Mouse (Mus musculus) erythroblast, embryonic 14.5 days (primary cell): ENCODE measurements around the gene Trdn.

Source experiments
- GATA1 ChIP-seq: IDR thresholded peaks from 2 replicates; pipeline ENCODE4 v1.6.1; 2012; ENCODE audit warnings: low read length, inconsistent platforms, mixed read lengths
- TAL1 ChIP-seq: IDR thresholded peaks from 3 replicates; pipeline ENCODE4 v1.6.1; 2012; ENCODE audit warnings: low read length, inconsistent platforms, mixed read lengths

DNA sequence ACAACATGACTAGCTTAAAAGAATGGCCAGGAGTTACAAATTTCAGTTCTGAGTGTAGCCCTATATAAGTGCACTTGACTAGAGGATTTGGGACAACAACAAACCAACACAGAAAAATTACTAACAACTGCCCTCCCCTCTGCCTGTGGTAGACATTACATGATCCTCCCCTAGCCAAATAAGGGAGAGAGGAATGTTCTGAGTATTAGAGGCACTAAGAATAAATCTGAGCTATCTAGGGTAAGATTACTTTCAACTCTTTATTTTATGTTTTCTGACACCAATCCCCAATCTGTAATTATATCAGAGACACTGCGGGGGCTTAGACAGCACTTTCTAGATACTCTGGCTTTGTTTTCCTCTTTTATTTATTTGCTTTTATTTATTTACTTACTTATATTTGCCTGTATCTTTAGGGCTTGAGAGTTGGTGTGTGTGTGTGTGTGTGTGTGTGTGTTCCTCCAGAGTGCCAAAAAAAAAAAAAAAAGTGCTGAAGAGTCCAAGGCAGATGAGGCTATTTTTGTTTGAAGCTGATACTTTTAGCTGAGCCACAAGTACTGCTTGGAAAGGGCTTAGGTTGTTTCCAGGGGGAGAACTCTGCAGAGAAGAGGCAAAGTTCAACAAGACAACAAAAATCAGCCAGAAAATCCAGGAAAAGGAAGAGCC lies 2.7 kb downstream of the Trdn start:
- TF ChIP-seq GATA1 = no peak
- no peak for TF ChIP-seq TAL1
